Mouse (Mus musculus): ENCODE results near the gene Pkd1.

DNA sequence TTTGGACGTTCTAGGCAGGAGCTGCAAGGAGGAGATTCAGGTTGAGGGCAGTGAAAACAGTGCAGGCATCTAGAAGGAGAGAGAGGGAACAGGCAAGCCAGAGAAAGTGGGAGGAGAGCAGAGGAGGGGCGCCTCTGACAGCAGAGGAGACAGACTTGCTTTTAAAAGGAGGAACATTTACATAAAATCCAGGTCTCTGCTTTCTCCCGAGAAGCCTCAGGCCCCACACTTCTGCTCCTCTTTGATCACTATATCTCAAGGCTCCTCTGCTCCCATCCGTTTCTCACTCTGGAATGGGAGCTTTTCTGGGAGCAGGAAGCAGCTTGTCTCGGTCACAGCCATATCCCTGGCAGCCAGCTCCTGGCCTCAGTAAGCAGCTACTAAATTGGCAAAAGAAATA lies 14.3 kb upstream of the Pkd1 start:
- TF ChIP-seq POLR2A (IDR thresholded peaks at IDR 0.05; ENCODE audit: insufficient read depth, low read depth, low read length) = no peak
- no peak for TF ChIP-seq CTCF (IDR thresholded peaks at IDR 0.05)
- TF ChIP-seq EP300 (IDR thresholded peaks at IDR 0.05; ENCODE audit: insufficient read depth, low read depth, low read length) = no peak
